Mouse (Mus musculus) bone marrow, adult 2 months (tissue): Measurements from ENCODE around the gene Six1.

Experiments used
- CTCF ChIP-seq: fragments of 200-500 bp; IDR thresholded peaks from 2 replicates; pipeline ENCODE4 v1.5.1; 2011; ENCODE audit warnings: low read length, control low read depth; ENCODE audit not compliant: control insufficient read depth, insufficient read depth
- POLR2A ChIP-seq: fragments of 200-500 bp; IDR thresholded peaks from 2 replicates; pipeline ENCODE4 v1.6.1; 2011; ENCODE audit warnings: low read depth, mild to moderate bottlenecking, control low read depth, low read length, borderline replicate concordance; ENCODE audit not compliant: control insufficient read depth

GRCm38 (mm10) chr12:73060805-73061410 is 7.2 kb upstream of the Six1 start:
- TF ChIP-seq POLR2A (no peak), CTCF (no peak)
